ENCODE assay signal across 11 mouse cellular contexts in the genomic region with DNA sequence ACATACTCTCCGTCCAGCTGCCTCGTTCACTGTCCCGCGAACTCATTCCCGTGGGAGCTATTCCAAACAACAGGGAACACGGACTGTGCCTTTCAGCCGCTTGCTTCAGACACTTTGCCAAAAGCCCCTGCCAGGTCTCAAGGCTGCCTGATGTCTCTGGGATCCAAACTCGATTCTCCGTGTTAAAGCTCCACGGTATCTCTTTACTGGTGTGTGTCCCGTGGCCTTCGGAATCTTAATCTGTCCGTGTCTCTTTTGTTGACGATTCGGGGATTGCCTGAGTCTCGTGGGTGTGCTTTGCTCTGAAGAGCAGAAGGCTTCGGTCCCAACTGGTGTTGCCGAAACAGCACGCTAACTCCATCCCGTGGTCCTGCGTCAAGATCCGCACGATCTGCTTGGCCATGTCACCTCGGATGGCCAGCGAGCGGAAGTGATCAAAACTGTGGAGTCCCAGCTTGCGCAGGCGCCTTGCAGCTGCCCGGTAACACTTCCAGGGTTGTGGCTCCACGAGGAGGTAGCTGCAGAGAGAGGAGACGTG. TPM values are rescaled to one million over a fixed set of nuclear protein-coding genes. Genes with fewer than 3 reads are reported as not detected.
DNase-seq lines count a peak whose midpoint lies in the region; ATAC-seq lines count a peak whose summit lies in the region.
"Had no signal": no experiment of that assay in that cellular context is flagged by ENCODE, and none has a peak within 500 bp of the region (broad histone marks: within the 10 kb centered on the region; RNA-seq: fewer than 3 reads in every experiment).

No protein-coding gene starts in this region.

- DNase-seq in midbrain, embryonic 14.5 days, result no peak
- DNase-seq in cerebellum, adult 9-11 months, result peak; percentile 84
- no peak for DNase-seq in heart, embryonic 10.5 days (ENCODE audit: low spot score)
- peak; percentile 37 to 54 for DNase-seq in kidney, postnatal 4 days
- DNase-seq in ovary, adult 18-20 months (ENCODE audit: low spot score), result no peak
- no peak for DNase-seq in urinary bladder, adult 18-20 months (ENCODE audit: low spot score in 2 of 2)

- H3K27me3 ChIP-seq in midbrain, embryonic 13.5 days, result no peaks in the 10 kb centered on the region
- H3K27me3 ChIP-seq in midbrain, embryonic 14.5 days (ENCODE audit: control insufficient read depth, insufficient read depth, low read length), result no peaks in the 10 kb centered on the region
- no peaks in the 10 kb centered on the region for H3K27me3 ChIP-seq in heart, embryonic 10.5 days (ENCODE audit: insufficient read depth, poor library complexity, severe bottlenecking)

- H3K9ac ChIP-seq in midbrain, embryonic 13.5 days (replicated peaks), result no peak overlapping the region
- no peak overlapping the region for H3K9ac ChIP-seq in midbrain, embryonic 14.5 days (replicated peaks; ENCODE audit: low read length)

- H3K36me3 ChIP-seq in midbrain, embryonic 13.5 days, result peaks cover 10% of the 10 kb centered on the region
- H3K36me3 ChIP-seq in midbrain, embryonic 14.5 days (ENCODE audit: control insufficient read depth, insufficient read depth, low read length), result no peaks in the 10 kb centered on the region
- peaks cover 24% of the 10 kb centered on the region for H3K36me3 ChIP-seq in heart, embryonic 10.5 days

- 92% methylated on average over 31 of the region's 31 CpGs for WGBS in midbrain, embryonic 13.5 days
- 90% methylated on average over 31 of the region's 31 CpGs for WGBS in midbrain, embryonic 14.5 days
- 88% methylated on average over 31 of the region's 31 CpGs for WGBS in heart, embryonic 10.5 days

- no peak for ATAC-seq in midbrain, embryonic 13.5 days
- no peak for ATAC-seq in midbrain, embryonic 14.5 days (ENCODE audit: low FRiP score, low TSS enrichment)
- no peak for ATAC-seq in granulocyte monocyte progenitor cell, adult 5-6 weeks (replicated peaks; ENCODE audit: poor library complexity, severe bottlenecking)

- H3K9me3 ChIP-seq in midbrain, embryonic 13.5 days, result no peaks in the 10 kb centered on the region
- H3K9me3 ChIP-seq in midbrain, embryonic 14.5 days (ENCODE audit: control insufficient read depth, low read length), result no peaks in the 10 kb centered on the region
- H3K9me3 ChIP-seq in heart, embryonic 10.5 days, result no peaks in the 10 kb centered on the region

- peak overlapping the region; percentile 19; the same call in 1 of the 2 replicates for H3K4me2 ChIP-seq in midbrain, embryonic 13.5 days (replicated peaks)
- no peak overlapping the region for H3K4me2 ChIP-seq in midbrain, embryonic 14.5 days (ENCODE audit: low read length)

- no peak overlapping the region for H3K4me3 ChIP-seq in midbrain, embryonic 13.5 days (replicated peaks)
- no peak overlapping the region for H3K4me3 ChIP-seq in midbrain, embryonic 14.5 days (replicated peaks; ENCODE audit: low read depth, low read length)
- H3K4me3 ChIP-seq in heart, embryonic 10.5 days, result no peak overlapping the region

- H3K27ac ChIP-seq in midbrain, embryonic 13.5 days, result 0 out of 2 replicates have a peak overlapping the region, but pooled peaks have one; percentile 16
- H3K27ac ChIP-seq in midbrain, embryonic 14.5 days (replicated peaks; ENCODE audit: low read depth, low read length), result no peak overlapping the region; the same call in 1 of the 2 replicates
- H3K27ac ChIP-seq in heart, embryonic 10.5 days, result peak overlapping the region; percentile 73
- H3K27ac ChIP-seq: macrophage had no signal

- H3K4me1 ChIP-seq in midbrain, embryonic 13.5 days (replicated peaks), result peaks cover 14% of the 10 kb centered on the region
- H3K4me1 ChIP-seq in midbrain, embryonic 14.5 days (ENCODE audit: control insufficient read depth, insufficient read depth, low read length), result peaks cover 13% of the 10 kb centered on the region; the same call in 1 of the 2 replicates
- peaks cover 45% of the 10 kb centered on the region for H3K4me1 ChIP-seq in heart, embryonic 10.5 days

RNA-seq across cellular contexts. Expression of gene Bcdin3d, which starts 4.2 kb away (rescaled TPM):
- 26.5 and 26.9 TPM in 2 replicates for polyA plus RNA-seq in midbrain, embryonic 13.5 days (2015; fragmentation: Nextera tagmentation; extraction: Ambion mirVana)
- polyA plus RNA-seq in midbrain, embryonic 14.5 days (2014; fragmentation: Nextera tagmentation; extraction: Ambion mirVana), result 23.0 and 24.6 TPM in 2 replicates
- polyA plus RNA-seq in heart, embryonic 10.5 days (2016; fragmentation: Nextera tagmentation; extraction: Ambion mirVana), result 11.8 and 13.7 TPM in 2 replicates
- 3.1 and 3.6 TPM in 2 replicates for total RNA-seq in granulocyte monocyte progenitor cell, adult 5-6 weeks (2014; fragmentation: Nextera tagmentation)
- 2.9 and 4.2 TPM in 2 replicates for total RNA-seq in granulocyte monocyte progenitor cell, adult 5-6 weeks (2017)

RNA-seq across cellular contexts. Expression of gene Nckap5l, which starts 12.7 kb away (rescaled TPM):
- 12.2 and 15.6 TPM in 2 replicates for polyA plus RNA-seq in midbrain, embryonic 13.5 days (2015; fragmentation: Nextera tagmentation; extraction: Ambion mirVana)
- 16.8 and 17.6 TPM in 2 replicates for polyA plus RNA-seq in midbrain, embryonic 14.5 days (2014; fragmentation: Nextera tagmentation; extraction: Ambion mirVana)
- polyA plus RNA-seq in heart, embryonic 10.5 days (2016; fragmentation: Nextera tagmentation; extraction: Ambion mirVana), result 10.7 and 12.8 TPM in 2 replicates
- total RNA-seq in granulocyte monocyte progenitor cell, adult 5-6 weeks (2014; fragmentation: Nextera tagmentation), result 5.0 and 13.4 TPM in 2 replicates
- total RNA-seq in granulocyte monocyte progenitor cell, adult 5-6 weeks (2017), result 0.26 and 7.5 TPM in 2 replicates

RNA-seq across cellular contexts. Expression of gene Faim2, which starts 57.7 kb away (rescaled TPM):
- 9.5 and 12.1 TPM in 2 replicates for polyA plus RNA-seq in midbrain, embryonic 13.5 days (2015; fragmentation: Nextera tagmentation; extraction: Ambion mirVana)
- 17.9 and 19.0 TPM in 2 replicates for polyA plus RNA-seq in midbrain, embryonic 14.5 days (2014; fragmentation: Nextera tagmentation; extraction: Ambion mirVana)
- 0.59 and 0.68 TPM in 2 replicates for polyA plus RNA-seq in heart, embryonic 10.5 days (2016; fragmentation: Nextera tagmentation; extraction: Ambion mirVana)
- not detected in 2 replicates for total RNA-seq in granulocyte monocyte progenitor cell, adult 5-6 weeks (2014; fragmentation: Nextera tagmentation)
- total RNA-seq in granulocyte monocyte progenitor cell, adult 5-6 weeks (2017), result 0.17 TPM in 1 of 2 replicates, not detected in the other
- total RNA-seq: common myeloid progenitor, adult 5-6 weeks; neutrophil, adult 5-6 weeks had no signal
- polyA plus RNA-seq: macrophage had no signal

Comparison
In these comparisons a context has a peak if more than half of its experiments do, and no peak if none do; other contexts are left out.
1. DNase-seq: peak in cerebellum, adult 9-11 months (single experiment) and kidney, postnatal 4 days (2 of 2); none in midbrain, embryonic 14.5 days (single experiment), heart, embryonic 10.5 days (single experiment), ovary, adult 18-20 months (single experiment) and urinary bladder, adult 18-20 months (0 of 2).